Mouse (Mus musculus): Measurements from ENCODE around the gene Rpl36.

- TF ChIP-seq CTCF (IDR thresholded peaks at IDR 0.05; ENCODE audit: low read depth) (no peak), EP300 (IDR thresholded peaks at IDR 0.05; ENCODE audit: low read depth) (no peak)
These were observed 1.2 kb upstream of the Rpl36 start for GRCm38 (mm10) chr17:56611861-56612564.

All from heart, postnatal 0 days (tissue).